Mouse (Mus musculus) MEL (cell line): ENCODE results near the gene Asprv1. TPM values are rescaled to one million over a fixed set of nuclear protein-coding genes. Genes with fewer than 3 reads are reported as not detected.
A peak's percentile ranks its signal among the peaks of the same experiment; 100 is the strongest.

Experiments
- DNase-seq: peaks from one replicate; pipeline ENCODE4 v3.0.0; 2011; ENCODE audit warnings: low read depth, low spot score
- H3K27ac ChIP-seq: 2 replicates; pipeline ENCODE4 v1.5.1; 2012; ENCODE audit warnings: low read depth, mild to moderate bottlenecking, control low read depth, low read length, moderate library complexity; ENCODE audit not compliant: control insufficient read depth
- H3K27me3 ChIP-seq, 2 experiments: fragments of 150-350 bp in 1 of 2; sonication (generic) in 1 of 2; 2 replicates each; pipeline ENCODE4 v1.6.1; 2012; ENCODE audit warnings: low read length in 2 of 2, mild to moderate bottlenecking in 2 of 2, improper control_type of control experiment in 1 of 2, moderate library complexity in 1 of 2; ENCODE audit not compliant: insufficient read depth in 2 of 2, control insufficient read depth in 1 of 2
- H3K36me3 ChIP-seq, 2 experiments: 2 replicates each; pipeline ENCODE4 v1.6.1; 2012 to 2014; ENCODE audit warnings: low read length in 2 of 2, improper control_type of control experiment in 1 of 2, inconsistent platforms in 1 of 2, mild to moderate bottlenecking in 1 of 2; ENCODE audit not compliant: insufficient read depth in 2 of 2, control insufficient read depth in 1 of 2
- H3K4me1 ChIP-seq, 2 experiments: fragments of 150-350 bp in 1 of 2; sonication (generic) in 1 of 2; 2 replicates each; pipeline ENCODE4 v1.6.1; 2012; ENCODE audit warnings: low read length in 2 of 2, improper control_type of control experiment in 1 of 2, mild to moderate bottlenecking in 1 of 2; ENCODE audit not compliant: insufficient read depth in 2 of 2, control insufficient read depth in 1 of 2
- H3K4me3 ChIP-seq, 2 experiments: fragments of 150-350 bp in 1 of 2; sonication (generic) in 1 of 2; 2 replicates each; pipeline ENCODE4 v1.5.1; 2012; ENCODE audit warnings: low read depth in 2 of 2, low read length in 2 of 2, mild to moderate bottlenecking in 2 of 2, moderate library complexity in 2 of 2, control low read depth in 1 of 2, improper control_type of control experiment in 1 of 2; ENCODE audit not compliant: control insufficient read depth in 1 of 2, insufficient read depth in 1 of 2
- H3K79me2 ChIP-seq: 2 replicates; pipeline ENCODE4 v1.6.1; 2012; ENCODE audit warnings: mild to moderate bottlenecking, low read length, moderate library complexity; ENCODE audit not compliant: control insufficient read depth, poor library complexity, insufficient read depth
- H3K9ac ChIP-seq: 2 replicates; pipeline ENCODE4 v1.6.1; 2012; ENCODE audit warnings: low read depth, mild to moderate bottlenecking, control low read depth, low read length, moderate library complexity; ENCODE audit not compliant: control insufficient read depth, poor library complexity, severe bottlenecking
- H3K9me3 ChIP-seq: fragments of 150-350 bp; sonication (generic); replicated peaks from 2 replicates; pipeline ENCODE4 v1.6.1; 2012; ENCODE audit warnings: mild to moderate bottlenecking, low read length, improper control_type of control experiment, moderate library complexity; ENCODE audit not compliant: insufficient read depth
- CTCF ChIP-seq, 3 experiments: IDR thresholded peaks in 2 of 3; conservative IDR thresholded peaks in 1 of 3; 2 replicates each; pipeline ENCODE4 v1.5.1; 2011 to 2012; ENCODE audit warnings: low read length in 3 of 3, low read depth in 2 of 3, mild to moderate bottlenecking in 2 of 3, improper control_type of control experiment in 1 of 3, inconsistent platforms in 1 of 3, mixed read lengths in 1 of 3, moderate library complexity in 1 of 3; ENCODE audit not compliant: control insufficient read depth in 1 of 3, insufficient read depth in 1 of 3, poor library complexity in 1 of 3, severe bottlenecking in 1 of 3
- E2F4 ChIP-seq: IDR thresholded peaks from 2 replicates; pipeline ENCODE4 v1.6.1; 2011; ENCODE audit warnings: low read depth, low read length, improper control_type of control experiment, borderline replicate concordance
- ELF1 ChIP-seq: IDR thresholded peaks from 2 replicates; pipeline ENCODE4 v1.6.1; 2014; ENCODE audit warnings: low read depth, mild to moderate bottlenecking, inconsistent platforms, low read length, improper control_type of control experiment, moderate library complexity
- EP300 ChIP-seq, 2 experiments: IDR thresholded peaks; 2 replicates each; pipeline ENCODE4 v1.6.1; 2011; ENCODE audit warnings: improper control_type of control experiment in 2 of 2, low read length in 2 of 2, low read depth in 1 of 2, mild to moderate bottlenecking in 1 of 2
- GABPA ChIP-seq: IDR thresholded peaks from 2 replicates; pipeline ENCODE4 v1.6.1; 2012; ENCODE audit warnings: low read depth, mild to moderate bottlenecking, inconsistent platforms, low read length, improper control_type of control experiment, moderate library complexity
- MAFK ChIP-seq: IDR thresholded peaks from 2 replicates; pipeline ENCODE4 v1.6.1; 2011; ENCODE audit warnings: low read depth, mild to moderate bottlenecking, low read length, improper control_type of control experiment, borderline replicate concordance
- MAX ChIP-seq: IDR thresholded peaks from 2 replicates; pipeline ENCODE4 v1.6.1; 2011; ENCODE audit warnings: low read length, improper control_type of control experiment
- MAZ ChIP-seq: IDR thresholded peaks from 2 replicates; pipeline ENCODE4 v1.6.1; 2012; ENCODE audit warnings: low read depth, mild to moderate bottlenecking, inconsistent platforms, low read length, improper control_type of control experiment
- MXI1 ChIP-seq: IDR thresholded peaks from 2 replicates; pipeline ENCODE4 v1.6.1; 2011; ENCODE audit warnings: mild to moderate bottlenecking, low read depth, low read length, improper control_type of control experiment
- MYC ChIP-seq: IDR thresholded peaks from 2 replicates; pipeline ENCODE4 v1.6.1; 2011; ENCODE audit warnings: low read depth, mild to moderate bottlenecking, low read length, improper control_type of control experiment, moderate library complexity
- NELFE ChIP-seq: IDR thresholded peaks from 2 replicates; pipeline ENCODE4 v1.6.1; 2011; ENCODE audit warnings: low read depth, low read length, improper control_type of control experiment
- NRF1 ChIP-seq: IDR thresholded peaks from 2 replicates; pipeline ENCODE4 v1.6.1; 2014; ENCODE audit warnings: low read depth, mild to moderate bottlenecking, inconsistent platforms, low read length, improper control_type of control experiment, moderate library complexity; ENCODE audit not compliant: poor library complexity, insufficient read depth, severe bottlenecking
- POLR2AphosphoS2 ChIP-seq: IDR thresholded peaks from 2 replicates; pipeline ENCODE4 v1.6.1; 2011; ENCODE audit warnings: low read length, improper control_type of control experiment
- RAD21 ChIP-seq: IDR thresholded peaks from 2 replicates; pipeline ENCODE4 v1.6.1; 2011; ENCODE audit warnings: mild to moderate bottlenecking, low read depth, low read length, improper control_type of control experiment
- RCOR1 ChIP-seq: IDR thresholded peaks from 2 replicates; pipeline ENCODE4 v1.6.1; 2012; ENCODE audit warnings: low read depth, mild to moderate bottlenecking, inconsistent platforms, low read length, improper control_type of control experiment
- TAL1 ChIP-seq: IDR thresholded peaks from 2 replicates; pipeline ENCODE4 v1.6.1; 2012; ENCODE audit warnings: mild to moderate bottlenecking, inconsistent platforms, low read length, moderate library complexity, mixed read lengths
- TCF12 ChIP-seq: IDR thresholded peaks from 2 replicates; pipeline ENCODE4 v1.6.1; 2014; ENCODE audit warnings: low read depth, mild to moderate bottlenecking, inconsistent platforms, low read length, improper control_type of control experiment, moderate library complexity
- ZC3H11A ChIP-seq: IDR thresholded peaks from 2 replicates; pipeline ENCODE4 v1.6.1; 2012; ENCODE audit warnings: low read depth, mild to moderate bottlenecking, inconsistent platforms, low read length, improper control_type of control experiment
- ZMIZ1 ChIP-seq: IDR thresholded peaks from 2 replicates; pipeline ENCODE4 v1.6.1; 2012; ENCODE audit warnings: low read depth, mild to moderate bottlenecking, inconsistent platforms, low read length, improper control_type of control experiment, moderate library complexity
- ZNF384 ChIP-seq: IDR thresholded peaks from 2 replicates; pipeline ENCODE4 v1.6.1; 2012; ENCODE audit warnings: low read depth, mild to moderate bottlenecking, inconsistent platforms, low read length, improper control_type of control experiment
- polyA plus RNA-seq, 2 experiments: library from polyadenylated mRNA; stranded (reverse) in 1 of 2; unstranded in 1 of 2; fragments of >175 nt in 1 of 2; fragments of >200 nt in 1 of 2; gene quantifications; 2 replicates each; pipeline versions ENCODE4 v1.2.1 to v1.2.4; 2012; ENCODE audit warnings: low replicate concordance in 2 of 2, low read depth in 1 of 2; ENCODE audit not compliant: insufficient read length in 2 of 2, insufficient read depth in 1 of 2, missing spikeins in 1 of 2
- total RNA-seq: library from RNA; depleted of rRNA; stranded (reverse); fragments of 300-350 nt; gene quantifications from 2 replicates; pipeline ENCODE4 v1.2.3, GENCODE M21; 2012; rRNA removed

Asprv1 gene
- total RNA-seq (not detected in 2 replicates), polyA plus RNA-seq (not detected)

DNA sequence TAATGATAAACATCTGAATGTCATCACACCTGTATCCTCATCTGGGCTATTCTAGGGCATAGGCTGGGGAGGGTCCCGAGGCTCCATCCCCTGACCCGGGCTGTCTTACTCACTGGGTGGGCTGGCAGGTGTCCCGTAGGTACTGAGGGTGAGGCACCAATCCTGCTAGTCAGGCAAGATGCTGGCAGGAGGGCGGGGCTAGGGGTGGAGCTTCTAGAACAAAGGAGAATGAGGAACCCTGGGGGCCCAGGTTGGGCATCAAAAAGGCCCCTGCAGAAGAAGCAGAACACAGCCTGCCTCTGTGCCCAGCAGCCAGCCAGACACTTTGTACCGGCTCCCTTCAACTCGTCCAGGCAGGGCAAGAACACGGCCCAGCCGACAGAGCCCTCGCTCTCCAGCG lies at the start of gene Asprv1:
Gene Asprv1 (plus strand): TSS at position 219 of the 400 bp plus-strand sequence.
- TF ChIP-seq POLR2AphosphoS2 (no peak), ZC3H11A (no peak), ZNF384 (no peak), TAL1 (no peak), MYC (no peak), RAD21 (no peak), ZMIZ1 (no peak), MAX (no peak), MXI1 (no peak), MAZ (no peak)

DNA sequence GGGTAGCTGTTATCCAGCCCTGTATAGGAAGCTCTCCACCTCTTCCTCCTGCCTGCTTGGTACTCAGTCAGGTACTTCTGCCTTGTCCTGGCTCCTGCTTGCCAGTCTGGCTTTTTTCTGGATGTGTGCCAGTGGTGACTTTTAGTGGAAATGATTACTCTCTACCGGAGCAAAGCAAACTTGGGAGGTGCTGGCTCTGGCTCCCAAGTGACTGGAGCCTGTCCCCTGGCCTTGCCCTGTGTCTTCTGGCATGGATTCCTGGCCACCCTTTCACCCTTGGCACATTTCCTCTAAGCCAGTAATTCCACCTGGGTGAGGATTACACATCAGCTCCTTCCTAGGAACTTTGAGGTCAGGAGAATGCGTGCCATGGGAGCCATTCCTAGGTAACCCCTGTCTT lies 49.6 kb upstream of the Asprv1 start:
- Histone ChIP-seq H3K79me2 (no peaks in the 10 kb centered on the region), H3K36me3 (no peaks in the 10 kb centered on the region), H3K9me3 (no peaks in the 10 kb centered on the region), H3K9ac (no peak overlapping the region), H3K4me3 (no peak overlapping the region), H3K4me1 (peaks cover 3 to 6% of the 10 kb centered on the region in 2 experiments; a peak in 3 of 4 replicates), H3K27ac (no peak overlapping the region), H3K27me3 (no peaks in the 10 kb centered on the region)
- TF ChIP-seq EP300 (IDR thresholded peaks at IDR 0.05; ENCODE audit: low read depth in 1 of 2, low read length in 2 of 2) (no peak), NELFE (no peak), GABPA (no peak), ELF1 (no peak), MYC (no peak), TCF12 (no peak), MAX (no peak), ZMIZ1 (no peak), MXI1 (no peak), ZC3H11A (no peak), POLR2AphosphoS2 (no peak), MAFK (no peak), RCOR1 (no peak), CTCF (IDR thresholded peaks at IDR 0.05 in 2 of 3, conservative IDR thresholded peaks at IDR 0.05 in 1 of 3; ENCODE audit: control insufficient read depth in 1 of 3, insufficient read depth in 1 of 3, low read depth in 2 of 3, low read length in 3 of 3, poor library complexity in 1 of 3, severe bottlenecking in 1 of 3) (no peak), E2F4 (no peak), NRF1 (no peak)
- DNase-seq = no peak

More for the DNA sequence above, at the start of gene Asprv1:
- no peak within 1 kb of the TSS for H3K27ac ChIP-seq
- no peaks in the 10 kb centered on the region for H3K79me2 ChIP-seq
- H3K36me3 ChIP-seq = no peaks in the 10 kb centered on the region
- H3K4me3 ChIP-seq = no peak within 1 kb of the TSS
- no peaks in the 10 kb centered on the region for H3K4me1 ChIP-seq
- DNase-seq = peak; percentile 31
- H3K9me3 ChIP-seq = no peaks in the 10 kb centered on the region
- no peak within 1 kb of the TSS for H3K9ac ChIP-seq
- H3K27me3 ChIP-seq = peaks cover 3 to 4% of the 10 kb centered on the region in 2 experiments; a peak in 2 of 4 replicates
